Mouse (Mus musculus) limb, embryonic 10.5 days (tissue): ENCODE measurements at regions not wholly inside any gene's neighbourhood (a gene's known extent, or its start where the extent isn't known, plus 50 kb on each side); places are given as distances from the start of the nearest gene placed in this dataset.

Source experiments
- DNase-seq: peaks from one replicate; pipeline ENCODE4 v3.0.0-alpha.2; 2017; ENCODE audit warnings: low spot score
- H3K27ac ChIP-seq: fragments of 300-500 bp; sonication (generic); 2 replicates; pipeline ENCODE4 v1.5.1; 2016; ENCODE audit warnings: mild to moderate bottlenecking
- H3K27me3 ChIP-seq: fragments of 300-500 bp; sonication (generic); 2 replicates; pipeline ENCODE4 v1.6.1; 2016; ENCODE audit warnings: low read depth, mild to moderate bottlenecking; ENCODE audit not compliant: poor library complexity, severe bottlenecking
- H3K36me3 ChIP-seq: fragments of 300-500 bp; sonication (generic); 2 replicates; pipeline ENCODE4 v1.6.1; 2016; ENCODE audit warnings: mild to moderate bottlenecking, moderate library complexity
- H3K4me1 ChIP-seq: fragments of 300-500 bp; sonication (generic); 2 replicates; pipeline ENCODE4 v1.6.1; 2016
- H3K4me3 ChIP-seq: fragments of 300-500 bp; sonication (generic); 2 replicates; pipeline ENCODE4 v1.5.1; 2016; ENCODE audit warnings: mild to moderate bottlenecking, moderate library complexity
- H3K9me3 ChIP-seq: fragments of 300-500 bp; sonication (generic); replicated peaks from 2 replicates; pipeline ENCODE4 v1.6.1; 2016; ENCODE audit warnings: mild to moderate bottlenecking
- WGBS: fragments of 180-500 bp; shearing (Covaris S2); methylation state at CpG from one replicate; pipeline ENCODE4 v1.1.7; 2016; 5-methylcytosine and 5-hydroxymethylcytosine counted together

DNA sequence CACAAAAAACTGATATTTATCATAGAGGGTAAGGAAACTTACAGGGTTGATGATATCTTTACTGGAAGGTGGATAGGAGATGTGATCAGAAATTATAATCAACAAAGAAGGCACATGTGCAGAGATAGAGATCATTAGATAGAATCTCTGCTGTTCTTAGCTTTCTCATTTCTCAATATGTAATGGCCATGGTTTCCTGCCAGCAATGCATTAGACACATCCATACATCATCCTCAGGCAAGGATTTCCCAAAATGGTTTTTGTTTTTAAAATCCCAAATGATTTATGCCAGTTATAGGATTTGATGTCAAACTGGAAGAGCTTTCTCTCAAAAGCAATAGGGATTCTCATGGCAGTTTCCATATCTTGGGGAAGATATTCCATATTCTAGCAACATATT, 52.0 kb upstream of the C030005K15Rik start:
- Histone ChIP-seq H3K36me3 (no peaks in the 10 kb centered on the region), H3K4me1 (no peaks in the 10 kb centered on the region), H3K27ac (no peak overlapping the region), H3K4me3 (no peak overlapping the region), H3K9me3 (no peaks in the 10 kb centered on the region), H3K27me3 (no peaks in the 10 kb centered on the region)
- DNase-seq: no peak

DNA sequence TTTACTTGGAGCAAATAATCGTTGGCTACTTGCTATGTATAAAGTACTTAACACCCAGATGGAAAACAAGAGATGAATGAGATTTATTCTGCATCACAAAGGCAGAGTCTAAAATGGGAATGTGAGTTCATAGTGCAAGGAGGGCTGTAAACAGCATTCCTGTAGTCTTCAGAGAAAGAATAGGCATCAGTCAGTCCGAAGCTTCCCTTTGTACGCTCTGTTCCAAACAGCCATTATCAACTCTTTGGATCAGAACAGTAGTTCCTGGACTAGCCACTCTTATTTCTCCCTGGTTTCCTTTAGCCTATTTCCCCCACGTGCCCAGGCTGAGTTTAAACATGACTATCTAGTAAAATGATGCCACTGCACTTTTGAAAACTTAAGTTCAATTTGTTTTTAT, 52.8 kb upstream of the C030005K15Rik start:
- no peaks in the 10 kb centered on the region for H3K9me3 ChIP-seq
- H3K4me1 ChIP-seq: no peaks in the 10 kb centered on the region
- 80% methylated on average over 4 of the region's 4 CpGs for WGBS
- H3K27ac ChIP-seq: no peak overlapping the region
- H3K36me3 ChIP-seq: no peaks in the 10 kb centered on the region
- H3K27me3 ChIP-seq: no peaks in the 10 kb centered on the region
- DNase-seq: no peak
- H3K4me3 ChIP-seq: no peak overlapping the region

DNA sequence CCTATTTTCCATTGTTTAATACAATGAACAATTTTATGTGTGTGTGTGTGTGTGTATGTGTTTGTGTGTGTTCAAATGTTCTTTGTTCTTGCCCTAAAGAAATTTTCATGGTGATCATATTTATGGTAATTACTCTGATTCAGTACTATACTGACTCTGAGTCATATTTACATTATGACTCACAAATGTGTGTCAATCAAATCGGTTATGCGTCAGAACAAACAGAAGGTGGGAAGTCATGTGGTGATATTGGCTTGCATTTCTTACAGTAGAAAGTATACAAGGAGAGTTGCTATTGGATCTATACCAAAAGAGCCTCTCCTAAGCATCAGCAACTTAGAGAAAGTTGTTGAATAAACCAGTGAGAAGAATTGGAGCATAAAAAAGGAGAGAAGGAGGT, 67.2 kb upstream of the C030005K15Rik start:
- no peak for DNase-seq
- WGBS: 93% methylated on average over 2 of the region's 2 CpGs
- H3K9me3 ChIP-seq: no peaks in the 10 kb centered on the region
- no peaks in the 10 kb centered on the region for H3K36me3 ChIP-seq
- no peak overlapping the region for H3K27ac ChIP-seq
- no peaks in the 10 kb centered on the region for H3K27me3 ChIP-seq
- H3K4me3 ChIP-seq: no peak overlapping the region
- no peaks in the 10 kb centered on the region for H3K4me1 ChIP-seq

DNA sequence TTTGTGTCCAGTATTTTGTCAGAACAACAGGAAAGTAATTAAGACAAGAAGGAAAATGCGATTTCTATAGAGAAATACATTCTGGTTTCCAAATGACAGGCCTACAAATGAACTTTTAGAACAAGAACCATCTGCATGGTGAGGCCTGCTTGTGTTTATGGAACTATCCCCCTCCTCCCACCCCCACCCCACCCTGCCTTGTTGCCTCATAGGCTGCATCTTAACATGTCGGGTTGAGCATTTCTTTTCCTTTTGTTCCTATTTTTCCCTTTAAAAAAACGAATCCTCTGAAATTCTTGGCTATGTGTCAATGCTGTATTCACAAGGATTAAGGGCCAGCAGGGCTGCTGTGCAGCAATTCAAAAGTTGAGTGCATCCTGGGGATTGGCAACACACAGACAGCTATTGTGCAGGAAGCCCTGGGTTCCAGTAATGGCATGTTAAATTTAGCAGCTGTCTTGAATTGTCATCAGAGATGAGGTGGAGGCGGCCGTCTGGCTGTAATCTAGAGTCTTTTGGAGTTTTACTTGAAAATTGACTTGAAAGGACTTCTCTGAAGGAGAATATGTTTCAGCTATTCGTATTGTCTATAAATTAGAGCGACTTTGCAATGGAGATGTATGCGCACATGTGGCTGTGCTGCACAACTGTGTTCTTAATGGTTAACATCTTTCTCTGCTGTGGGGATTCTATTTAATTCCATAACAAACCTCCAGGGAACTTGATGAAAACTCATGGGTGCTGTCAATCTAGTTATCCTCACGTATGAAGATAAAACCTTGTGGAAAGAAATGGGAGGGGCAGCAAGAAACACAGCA, 75.1 kb upstream of the C030005K15Rik start:
- no peaks in the 10 kb centered on the region for H3K36me3 ChIP-seq

DNA sequence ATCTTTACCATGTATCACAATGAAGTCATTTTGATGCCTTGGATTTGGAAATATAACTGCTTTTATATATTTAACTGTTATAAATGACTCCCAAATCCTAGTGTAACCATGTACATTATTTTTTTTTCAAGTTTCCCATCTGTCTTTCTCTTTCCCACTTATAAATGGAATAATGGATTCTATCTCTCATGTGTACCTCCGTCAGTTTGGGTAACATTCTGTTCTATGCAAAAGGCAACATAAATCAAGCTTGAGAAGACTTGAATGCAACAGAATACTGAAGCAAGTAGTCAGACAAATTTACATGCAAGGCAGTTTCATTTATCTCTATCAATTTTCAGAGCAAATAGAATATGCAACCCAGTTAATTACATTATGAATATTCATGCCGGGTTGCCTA, 81.4 kb upstream of the C030005K15Rik start:
- H3K9me3 ChIP-seq: no peaks in the 10 kb centered on the region
- no peaks in the 10 kb centered on the region for H3K36me3 ChIP-seq
- H3K4me1 ChIP-seq: no peaks in the 10 kb centered on the region
- DNase-seq: no peak
- no peaks in the 10 kb centered on the region for H3K27me3 ChIP-seq
- no peak overlapping the region for H3K4me3 ChIP-seq
- 92% methylated on average over 2 of the region's 2 CpGs for WGBS
- H3K27ac ChIP-seq: no peak overlapping the region

More for the DNA sequence above, 75.1 kb upstream of the C030005K15Rik start:
- no peak overlapping the region for H3K4me3 ChIP-seq
- H3K27me3 ChIP-seq: no peaks in the 10 kb centered on the region
- no peaks in the 10 kb centered on the region for H3K4me1 ChIP-seq
- 70% methylated on average over 9 of the region's 9 CpGs for WGBS
- H3K9me3 ChIP-seq: no peaks in the 10 kb centered on the region
- DNase-seq: no peak
- no peak overlapping the region for H3K27ac ChIP-seq

DNA sequence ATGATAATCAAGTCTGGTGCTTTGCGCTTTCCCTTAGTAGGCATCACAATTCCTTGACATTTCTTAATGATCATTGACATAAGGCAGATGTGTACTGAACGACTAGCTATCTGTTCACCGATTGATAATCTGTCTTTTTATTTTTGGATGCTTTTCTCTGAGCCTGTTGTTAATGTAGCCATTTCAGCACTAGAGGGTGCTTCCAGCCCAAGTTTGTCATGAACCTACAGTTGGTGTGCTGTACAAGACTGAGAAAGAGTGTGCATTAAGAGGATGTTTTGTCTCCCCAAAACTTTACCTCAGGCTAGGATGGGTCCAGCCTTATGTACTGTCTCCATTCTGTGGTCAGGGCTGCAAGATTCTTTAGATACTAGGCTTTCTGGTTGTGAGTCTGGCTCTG, 116.0 kb upstream of the C030005K15Rik start:
- Histone ChIP-seq H3K9me3 (no peaks in the 10 kb centered on the region), H3K4me3 (no peak overlapping the region), H3K36me3 (no peaks in the 10 kb centered on the region), H3K27ac (no peak overlapping the region), H3K27me3 (no peaks in the 10 kb centered on the region), H3K4me1 (no peaks in the 10 kb centered on the region)
- DNase-seq: no peak
- WGBS: 89% methylated on average over 3 of the region's 3 CpGs

DNA sequence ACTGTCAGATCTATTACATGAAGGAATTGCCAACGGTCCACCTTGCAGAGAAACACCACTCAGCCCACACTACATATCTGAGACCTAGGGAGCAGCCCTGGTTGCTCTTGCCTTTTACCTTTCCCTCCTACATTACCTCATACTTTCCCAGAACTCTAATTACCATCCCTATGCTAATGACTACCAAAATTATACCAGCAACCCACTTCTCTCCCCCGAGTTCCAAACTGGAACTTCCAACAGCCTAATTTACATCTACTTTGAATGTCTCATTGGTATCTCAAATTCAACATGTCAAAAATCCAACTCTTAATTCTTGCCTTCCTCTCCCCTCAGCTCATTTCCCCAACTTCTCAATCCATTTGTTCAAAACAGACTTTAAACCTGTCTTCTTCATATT, 124.9 kb upstream of the C030005K15Rik start:
- no peak overlapping the region for H3K4me3 ChIP-seq
- no peaks in the 10 kb centered on the region for H3K27me3 ChIP-seq
- DNase-seq: no peak
- H3K36me3 ChIP-seq: no peaks in the 10 kb centered on the region
- H3K4me1 ChIP-seq: no peaks in the 10 kb centered on the region
- no peaks in the 10 kb centered on the region for H3K9me3 ChIP-seq
- no peak overlapping the region for H3K27ac ChIP-seq
- WGBS: 85% methylated on average over 2 of the region's 2 CpGs

DNA sequence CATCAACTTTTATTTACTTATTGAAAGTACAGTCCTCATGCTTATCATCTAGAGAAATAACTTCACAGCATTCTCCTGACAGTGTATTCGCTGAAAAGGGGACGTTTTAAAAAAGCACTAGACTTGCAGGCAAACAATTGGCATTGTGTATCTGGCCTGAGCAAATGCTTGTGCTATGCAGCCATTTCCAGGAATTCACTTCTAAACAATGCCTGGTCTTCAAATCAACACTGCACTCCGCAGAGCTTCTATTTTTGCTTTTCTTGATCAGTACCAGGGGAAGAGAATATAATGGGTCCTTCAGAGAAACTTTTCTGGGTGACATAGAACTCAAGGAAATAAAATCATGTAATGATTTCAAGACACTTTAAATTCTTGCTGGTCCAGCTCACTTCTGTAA, 150.5 kb upstream of the C030005K15Rik start:
- 79% methylated on average over 3 of the region's 3 CpGs for WGBS
- no peak for DNase-seq
- no peaks in the 10 kb centered on the region for H3K27me3 ChIP-seq
- H3K4me1 ChIP-seq: no peaks in the 10 kb centered on the region
- no peak overlapping the region for H3K4me3 ChIP-seq
- no peak overlapping the region for H3K27ac ChIP-seq
- no peaks in the 10 kb centered on the region for H3K36me3 ChIP-seq
- H3K9me3 ChIP-seq: no peaks in the 10 kb centered on the region

DNA sequence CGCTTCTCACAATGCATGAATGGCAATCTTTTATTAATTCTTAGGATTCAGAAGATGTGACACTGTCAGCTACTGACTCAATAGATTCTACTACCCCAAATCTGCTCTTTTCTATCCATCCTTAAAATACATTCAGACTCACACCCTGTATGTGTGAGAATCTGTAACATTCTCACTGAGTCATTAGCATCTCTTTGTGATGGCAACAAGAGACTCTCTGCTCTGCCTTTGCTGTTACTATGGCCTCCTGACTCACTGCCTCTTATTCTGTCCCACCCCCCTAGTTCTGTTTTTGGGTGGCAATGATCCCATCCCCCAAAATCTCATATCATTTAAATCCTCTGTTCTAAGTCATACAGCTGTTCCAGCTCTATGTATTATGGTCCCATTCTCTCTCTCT, 159.5 kb upstream of the C030005K15Rik start:
- Histone ChIP-seq H3K36me3 (no peaks in the 10 kb centered on the region), H3K27ac (no peak overlapping the region), H3K27me3 (no peaks in the 10 kb centered on the region), H3K4me3 (no peak overlapping the region), H3K4me1 (no peaks in the 10 kb centered on the region), H3K9me3 (no peaks in the 10 kb centered on the region)
- 91% methylated on average over 1 of the region's 1 CpGs for WGBS
- no peak for DNase-seq

DNA sequence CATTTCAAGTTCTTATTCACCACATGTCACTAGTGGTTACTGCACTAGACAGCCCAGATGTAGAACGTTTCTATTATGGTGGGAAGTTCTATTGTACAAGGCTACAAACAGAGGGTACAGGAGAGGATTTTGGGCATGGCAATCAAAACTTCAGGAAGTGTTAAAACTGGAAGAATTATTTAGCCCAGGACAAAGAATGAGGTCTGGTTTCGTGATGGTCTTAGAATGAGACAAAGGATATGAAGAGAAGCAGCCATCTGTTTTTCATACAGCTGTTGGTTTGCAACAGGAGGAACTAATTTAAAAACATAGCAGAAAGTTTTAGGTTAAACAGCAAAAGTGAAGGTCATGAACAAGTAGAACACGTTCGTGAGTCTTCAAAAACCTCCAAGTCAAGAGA, 179.2 kb upstream of the C030005K15Rik start:
- H3K9me3 ChIP-seq: no peaks in the 10 kb centered on the region
- WGBS: 20% methylated on average over 4 of the region's 4 CpGs
- no peak overlapping the region for H3K4me3 ChIP-seq
- no peak overlapping the region for H3K27ac ChIP-seq
- H3K4me1 ChIP-seq: peaks cover 4% of the 10 kb centered on the region; the same call in 1 of the 2 replicates
- H3K27me3 ChIP-seq: no peaks in the 10 kb centered on the region
- no peaks in the 10 kb centered on the region for H3K36me3 ChIP-seq
- DNase-seq: no peak

DNA sequence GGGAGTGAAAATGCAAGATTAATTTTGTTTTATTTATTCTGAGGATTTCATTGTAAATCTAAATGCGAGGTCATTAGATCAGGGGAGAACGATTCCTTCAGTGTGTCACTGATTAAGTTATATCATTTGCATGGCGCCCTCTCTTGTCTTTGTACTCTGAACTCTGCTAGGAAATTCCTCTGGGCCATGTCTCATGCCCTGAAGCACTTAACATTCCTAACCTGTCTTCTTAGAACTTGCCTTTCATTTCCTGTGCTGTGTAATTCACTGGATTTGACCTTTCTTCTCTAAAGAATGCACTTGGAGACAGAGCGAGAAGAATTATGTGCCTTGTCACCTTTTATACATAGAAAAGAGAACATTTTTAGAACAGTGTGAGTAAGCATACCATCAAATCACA, 199.0 kb upstream of the C030005K15Rik start:
- Histone ChIP-seq H3K27me3 (no peaks in the 10 kb centered on the region), H3K36me3 (no peaks in the 10 kb centered on the region), H3K27ac (no peak overlapping the region), H3K4me3 (no peak overlapping the region), H3K9me3 (no peaks in the 10 kb centered on the region), H3K4me1 (peaks cover 6% of the 10 kb centered on the region; the same call in 1 of the 2 replicates)
- WGBS: 45% methylated on average over 4 of the region's 4 CpGs
- no peak for DNase-seq

DNA sequence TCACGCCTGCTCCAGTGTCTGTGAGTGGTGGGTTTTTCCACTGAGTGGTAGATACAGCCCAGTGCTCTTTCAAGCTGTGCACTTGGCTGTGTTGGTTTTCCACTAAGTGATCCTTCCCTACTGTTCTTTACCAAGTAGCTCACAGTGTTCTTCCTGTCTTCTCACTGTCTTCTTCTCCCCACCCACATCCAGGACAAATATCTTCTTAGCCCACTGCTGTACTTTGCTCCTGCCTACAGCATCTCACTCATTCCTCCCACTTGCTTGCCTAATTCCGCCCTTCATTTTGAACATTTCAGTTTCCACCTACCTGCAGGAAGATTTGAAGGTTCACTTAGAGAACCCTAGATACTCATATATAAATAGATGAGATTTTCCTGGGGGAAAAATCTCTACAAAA, 213.8 kb upstream of the C030005K15Rik start:
- no peaks in the 10 kb centered on the region for H3K36me3 ChIP-seq
- H3K4me1 ChIP-seq: no peaks in the 10 kb centered on the region
- no peaks in the 10 kb centered on the region for H3K9me3 ChIP-seq
- no peak overlapping the region for H3K27ac ChIP-seq
- 85% methylated on average over 2 of the region's 2 CpGs for WGBS
- no peaks in the 10 kb centered on the region for H3K27me3 ChIP-seq
- H3K4me3 ChIP-seq: no peak overlapping the region
- DNase-seq: no peak

DNA sequence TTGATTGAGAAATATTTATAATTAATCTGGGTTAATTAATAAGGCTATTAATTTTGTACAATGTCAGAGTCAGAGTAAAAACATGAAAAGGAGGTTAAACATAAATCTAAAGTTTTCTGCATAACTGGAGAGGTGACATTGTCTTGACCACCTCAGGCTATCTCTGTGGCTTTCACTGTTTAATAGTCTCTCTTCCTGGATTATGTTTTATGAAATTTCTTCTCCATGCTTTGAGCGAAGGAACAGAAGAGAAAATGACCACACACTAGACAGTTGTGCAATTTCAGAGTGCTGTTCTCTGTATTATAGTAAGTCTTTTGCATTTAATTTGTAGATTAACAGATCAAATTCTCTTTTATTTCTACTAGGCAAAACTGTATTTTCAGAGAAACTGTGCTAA, 239.3 kb upstream of the C030005K15Rik start:
- no peak overlapping the region for H3K27ac ChIP-seq
- no peaks in the 10 kb centered on the region for H3K27me3 ChIP-seq
- no peak for DNase-seq
- no peaks in the 10 kb centered on the region for H3K4me1 ChIP-seq
- H3K4me3 ChIP-seq: no peak overlapping the region
- WGBS: 92% methylated on average over 1 of the region's 1 CpGs
- H3K36me3 ChIP-seq: no peaks in the 10 kb centered on the region
- no peaks in the 10 kb centered on the region for H3K9me3 ChIP-seq

DNA sequence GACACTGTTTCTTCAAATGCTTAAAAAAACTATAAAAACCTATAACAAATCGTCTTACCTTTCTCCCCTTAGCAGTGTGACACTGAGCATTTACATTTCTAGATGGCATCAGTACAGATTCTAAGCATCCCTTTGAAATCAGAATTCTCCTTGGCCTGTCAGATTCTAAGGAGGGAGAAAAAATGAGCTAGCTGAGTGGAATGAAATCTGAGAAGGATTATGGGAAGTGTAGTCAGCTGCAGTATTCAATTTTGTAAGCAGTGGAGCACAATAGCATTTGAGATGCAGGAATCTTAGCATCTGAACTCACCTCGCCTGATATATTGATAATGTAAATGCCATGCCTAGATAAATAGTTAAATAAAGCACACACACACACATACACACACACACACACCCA, 240.4 kb upstream of the C030005K15Rik start:
- no peaks in the 10 kb centered on the region for H3K9me3 ChIP-seq
- H3K4me3 ChIP-seq: no peak overlapping the region
- H3K36me3 ChIP-seq: no peaks in the 10 kb centered on the region
- no peak for DNase-seq
- H3K4me1 ChIP-seq: no peaks in the 10 kb centered on the region
- 82% methylated on average over 2 of the region's 2 CpGs for WGBS
- H3K27me3 ChIP-seq: no peaks in the 10 kb centered on the region
- H3K27ac ChIP-seq: no peak overlapping the region
